Mouse (Mus musculus) retina, postnatal 1 day (tissue): Measurements from ENCODE around the gene Pgap2.

ENCODE experiments used
- DNase-seq: peaks from one replicate; pipeline ENCODE4 v3.0.0-alpha.2; 2012

The Pgap2 gene

DNA sequence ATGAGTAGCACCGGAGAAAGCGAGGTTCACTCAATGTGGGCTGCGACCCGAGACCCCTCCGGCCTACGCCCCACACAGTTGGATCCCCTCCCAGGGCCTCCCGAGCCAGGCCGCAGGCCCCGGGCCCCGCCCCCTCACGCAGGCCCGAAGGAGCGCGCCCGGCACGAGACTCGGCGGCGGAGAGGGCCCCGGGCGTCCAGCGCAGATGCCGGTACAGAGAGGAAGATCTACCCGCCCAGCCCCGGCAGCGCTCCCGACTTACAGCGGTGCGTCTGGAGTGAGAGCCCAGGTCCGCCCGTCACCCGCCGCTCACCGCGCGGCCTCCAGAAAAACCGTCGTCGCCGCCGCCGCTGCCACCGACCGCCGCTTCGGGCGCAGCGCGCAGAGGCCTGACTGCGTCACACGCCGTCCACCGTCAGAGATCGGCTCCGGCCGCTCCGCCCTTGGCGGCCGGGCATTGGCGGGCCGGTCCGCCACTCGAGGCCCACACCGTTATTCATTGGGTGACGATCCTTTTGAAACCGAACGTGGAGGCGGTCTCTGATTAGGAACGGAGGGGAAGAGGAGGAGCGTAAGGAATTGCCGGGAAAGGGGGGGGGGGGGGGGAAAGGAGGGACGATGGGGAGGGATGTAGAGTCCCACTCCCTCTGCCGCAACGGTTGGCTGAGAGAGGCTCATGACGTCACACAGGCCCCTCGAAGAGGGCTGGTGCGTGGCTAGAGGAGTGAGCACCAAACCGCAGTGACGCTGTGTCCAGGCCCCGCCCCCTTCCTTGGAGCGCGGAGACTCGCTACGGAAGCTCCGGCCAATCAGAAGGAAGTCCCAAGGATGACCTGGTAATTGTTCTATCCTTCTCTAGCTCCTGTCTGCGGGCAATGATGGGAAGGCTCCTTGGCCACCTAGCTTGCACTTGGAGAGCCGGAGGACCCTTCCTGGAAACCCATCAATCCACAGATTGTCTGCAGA is at the start of gene Pgap2, which contains the start of gene Nup98:
TSS of gene Pgap2 (plus strand) at position 453 of the 966 bp plus-strand sequence.
TSS of gene Nup98 (minus strand) at position 421 of the 966 bp plus-strand sequence.
- peak; percentile 99 for DNase-seq

DNA sequence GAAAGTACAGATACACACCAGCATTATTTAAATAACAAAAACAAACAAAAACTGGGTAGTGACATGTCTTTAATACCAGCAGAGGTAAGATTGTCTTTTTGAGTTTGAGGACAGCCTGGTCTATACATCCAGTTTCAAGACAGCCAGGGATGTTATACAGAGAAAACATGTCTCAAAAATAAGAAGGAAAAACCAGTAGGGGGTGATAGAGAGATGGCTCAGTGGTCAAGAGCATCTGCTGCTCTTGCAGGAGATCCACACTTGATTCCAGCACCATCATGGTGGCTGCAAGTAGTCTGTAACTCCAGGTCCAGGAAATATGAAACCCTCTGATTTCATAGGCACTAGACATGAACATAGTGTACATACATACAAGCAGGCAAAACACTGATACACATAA is 39.7 kb upstream of the Pgap2 start:
- peak; percentile 37 for DNase-seq

DNA sequence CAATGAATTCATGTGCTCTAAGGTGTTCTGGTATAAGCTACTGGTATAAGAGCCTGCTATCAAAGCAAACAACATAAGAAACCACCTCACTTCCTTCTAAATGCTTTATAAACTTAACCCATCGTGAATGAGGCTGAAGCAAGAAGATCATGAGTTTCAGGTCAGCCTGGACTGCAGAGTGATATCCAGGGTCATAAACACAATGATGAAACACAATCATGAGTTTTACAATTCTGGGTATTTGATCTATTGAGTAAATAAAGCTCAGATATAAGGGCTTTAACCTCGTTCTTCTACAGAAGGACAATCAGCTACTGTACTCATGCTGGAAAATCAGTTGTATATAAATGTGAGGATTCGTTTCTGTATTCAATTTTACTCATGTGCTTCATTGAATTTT is 26.2 kb upstream of the Pgap2 start:
- no peak for DNase-seq

DNA sequence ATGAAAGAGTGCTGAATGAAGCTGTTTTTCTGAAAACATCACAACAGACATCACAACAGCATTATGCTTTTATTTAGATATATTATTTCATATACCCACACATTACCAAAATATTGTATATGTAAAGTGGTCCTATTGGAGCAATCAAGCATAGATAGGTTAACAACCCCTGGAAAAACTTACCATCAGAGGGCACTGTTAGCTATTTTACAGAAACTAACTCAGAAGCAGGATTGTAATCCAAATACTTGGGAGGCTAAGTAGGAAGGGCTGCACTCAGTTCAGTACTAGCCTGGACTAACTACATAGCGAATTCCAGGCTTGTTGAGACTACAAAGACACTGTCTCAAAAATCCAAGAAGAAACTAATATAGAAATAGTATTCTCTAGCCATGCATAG is 17.7 kb upstream of the Pgap2 start:
- no peak for DNase-seq

DNA sequence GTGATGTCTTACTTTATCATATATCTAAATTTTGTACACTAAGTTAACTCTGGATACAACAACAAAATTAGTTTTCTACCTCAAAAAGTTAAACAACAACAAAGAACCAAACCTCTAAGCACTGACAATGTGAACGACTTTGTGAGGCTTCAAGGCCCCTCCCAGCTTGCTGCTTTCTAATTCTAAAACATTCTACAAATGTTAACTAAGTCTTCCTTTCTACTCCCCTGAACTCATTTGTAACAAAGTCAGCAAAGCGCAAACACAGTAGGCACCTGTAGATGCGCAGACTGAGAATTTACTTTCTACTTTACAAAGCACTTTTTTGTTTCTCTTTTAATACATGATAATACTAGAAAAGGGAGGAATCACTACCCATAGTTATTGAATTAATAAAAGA is 9.4 kb upstream of the Pgap2 start:
- DNase-seq: no peak

DNA sequence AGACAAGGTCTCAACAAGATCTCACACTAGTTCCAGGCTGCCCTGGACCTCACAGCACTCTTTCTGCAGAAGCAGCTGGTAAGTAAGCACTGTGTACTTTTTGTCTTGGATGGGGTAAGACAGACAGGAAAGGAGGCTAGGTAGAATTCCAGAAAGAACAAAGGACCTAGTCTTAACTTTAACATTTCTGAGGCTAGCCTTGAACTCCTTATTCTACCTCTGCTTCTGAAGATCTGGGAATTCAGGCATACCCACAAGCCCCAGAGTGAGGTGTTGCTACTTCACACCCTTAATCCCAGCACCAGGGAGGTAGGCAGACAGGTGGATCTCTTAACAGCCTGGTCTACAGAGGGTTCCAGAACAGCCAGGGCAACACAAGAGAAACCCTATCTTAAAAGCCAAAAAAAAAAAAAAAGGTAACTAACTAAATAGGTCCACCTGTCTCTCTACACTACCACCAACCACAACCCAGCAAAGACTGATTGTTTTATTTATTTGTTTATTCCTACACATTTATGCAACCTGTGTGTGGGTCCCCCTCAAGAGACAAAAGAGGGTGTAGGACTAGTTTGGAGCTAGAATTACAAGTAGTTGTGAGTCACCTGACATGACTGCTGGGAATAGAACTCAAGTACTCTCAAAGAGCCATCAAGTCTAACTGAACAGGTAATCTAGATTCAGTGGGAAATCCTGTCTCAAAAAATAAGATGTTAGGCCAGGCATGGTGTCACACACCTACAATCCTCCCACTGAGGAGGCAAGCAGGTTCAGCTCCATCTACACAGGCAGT is 8.8 kb upstream of the Pgap2 start:
- no peak for DNase-seq

DNA sequence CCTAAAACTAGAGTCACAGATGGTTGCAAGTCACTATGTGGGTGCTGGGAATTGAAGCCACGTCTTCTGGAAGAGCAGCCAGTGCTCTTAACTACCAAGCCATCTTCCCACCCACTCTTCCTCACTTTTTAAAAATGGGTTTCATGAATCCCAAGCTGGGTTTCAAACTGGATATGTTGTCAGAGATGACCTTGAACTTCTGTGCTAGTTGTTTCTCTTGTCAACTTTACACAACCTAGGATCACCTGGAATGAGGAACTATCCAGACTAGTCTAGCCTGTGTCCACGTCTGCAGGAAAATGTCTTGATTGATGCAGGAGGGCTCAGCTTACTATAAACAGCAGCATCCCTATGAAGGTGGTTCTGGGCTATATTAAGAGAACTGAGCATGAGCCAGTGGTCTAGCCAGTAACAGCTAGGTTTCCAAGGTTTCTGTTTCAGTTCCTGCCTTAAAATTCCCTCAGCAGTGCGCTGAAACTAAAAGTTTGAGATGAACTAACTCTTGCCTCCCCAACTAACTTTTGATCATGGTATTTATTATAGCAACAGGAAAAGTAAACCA is 5.6 kb upstream of the Pgap2 start:
- DNase-seq: no peak

DNA sequence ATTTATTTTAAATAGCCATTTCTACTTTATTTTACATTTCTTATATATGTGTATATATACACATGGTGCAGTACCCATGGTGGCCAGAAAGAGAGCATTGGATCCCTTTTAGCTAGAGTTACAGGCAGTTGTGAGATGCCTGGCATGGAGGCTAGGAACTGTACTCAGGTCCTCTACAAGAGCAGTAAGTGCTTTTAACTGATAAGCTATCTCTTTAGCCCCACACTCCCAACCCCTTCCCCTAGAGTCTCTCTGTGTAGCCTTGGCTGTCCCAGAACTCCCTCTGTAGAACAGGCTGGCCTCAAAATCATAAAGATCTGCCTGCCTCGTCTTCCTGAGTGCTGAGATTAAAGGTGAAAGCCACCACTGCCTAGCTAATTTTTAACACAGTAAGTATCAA is 4.4 kb upstream of the Pgap2 start:
- no peak for DNase-seq

DNA sequence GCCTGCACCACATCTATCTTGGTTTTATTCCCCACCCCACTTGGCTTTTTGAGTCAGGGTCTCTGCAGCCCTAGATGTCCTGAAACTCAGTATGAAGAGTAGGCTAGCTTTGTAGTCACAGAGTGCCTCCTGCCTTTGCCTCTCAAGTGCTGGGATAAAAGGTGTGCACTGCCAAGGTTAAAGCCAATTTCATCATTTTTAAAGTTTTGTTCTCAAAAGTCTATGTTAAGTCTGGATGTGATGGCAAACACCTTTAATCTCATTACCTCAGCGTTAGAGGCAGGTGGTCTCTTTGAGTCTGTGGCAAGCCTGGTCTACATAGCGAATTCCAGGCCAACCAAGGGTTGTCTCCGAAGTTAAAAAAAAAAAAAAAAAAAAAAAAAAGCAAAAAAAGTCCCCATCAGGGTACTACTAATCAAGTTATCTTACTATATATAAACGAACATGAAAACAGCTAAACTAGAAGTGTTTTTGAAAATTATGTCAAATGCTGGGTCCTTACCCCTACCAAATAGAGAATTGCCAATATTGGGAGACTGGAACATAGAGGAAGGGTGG is 1.1 kb upstream of the Pgap2 start:
- no peak for DNase-seq

DNA sequence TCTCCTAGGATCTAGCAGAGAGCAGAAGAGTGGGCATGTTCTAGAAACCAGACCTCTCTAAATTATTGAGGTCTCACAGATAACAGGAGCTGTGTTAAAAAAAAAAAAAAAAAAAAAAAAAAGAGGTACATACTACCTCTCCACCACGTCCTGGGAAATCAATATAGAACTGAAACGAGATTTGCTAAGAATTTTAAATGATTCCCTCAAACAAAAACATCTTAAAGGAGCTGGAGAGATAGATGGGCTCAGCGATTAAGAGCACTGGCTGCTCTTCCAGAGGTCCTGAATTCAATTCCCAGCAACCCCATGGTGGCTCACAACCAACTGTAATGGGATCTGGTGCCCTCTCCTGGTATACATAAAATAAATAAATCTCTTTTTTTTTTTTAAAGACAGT is 1.1 kb downstream of the Pgap2 start:
- DNase-seq: no peak

DNA sequence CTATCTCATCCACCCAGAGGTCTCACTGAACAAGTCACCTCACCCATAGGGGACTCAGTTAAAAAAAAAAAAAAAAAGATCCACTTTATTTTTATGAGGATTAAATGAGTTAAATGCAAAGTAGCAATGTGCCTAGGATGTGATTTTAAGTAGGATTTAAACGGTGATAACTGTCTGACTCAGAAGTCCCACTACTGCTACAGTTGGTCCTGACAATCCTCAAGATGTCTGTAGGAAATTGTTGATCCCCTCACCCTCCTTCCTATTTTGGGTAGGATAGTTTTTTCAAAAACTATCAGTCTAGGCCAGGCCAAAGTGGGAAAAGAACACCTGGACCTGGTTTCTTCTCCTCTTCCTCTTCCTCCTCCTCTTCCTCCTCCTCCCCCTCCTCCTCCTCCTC is 11.9 kb downstream of the Pgap2 start:
- DNase-seq: no peak

DNA sequence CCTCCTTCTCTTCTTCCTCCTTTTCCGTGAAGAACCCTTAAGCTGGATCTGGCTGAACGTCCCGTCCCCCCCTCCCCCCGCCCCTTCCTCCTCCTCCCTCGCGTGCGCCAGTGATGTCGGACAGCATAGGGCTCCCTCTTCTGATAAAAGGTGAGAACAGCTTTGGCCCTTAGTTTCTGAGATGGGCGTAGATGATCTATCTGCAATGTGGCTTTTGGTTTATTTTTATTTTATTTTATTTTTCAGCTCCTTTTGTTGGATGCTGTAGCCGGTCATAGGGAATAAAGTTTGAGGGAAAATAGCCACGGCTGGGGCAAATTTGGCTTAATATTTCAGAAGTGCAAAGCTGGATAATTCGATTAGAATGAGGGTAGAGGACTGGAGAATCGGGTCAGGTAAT is 12.3 kb downstream of the Pgap2 start:
- DNase-seq: peak; percentile 82

DNA sequence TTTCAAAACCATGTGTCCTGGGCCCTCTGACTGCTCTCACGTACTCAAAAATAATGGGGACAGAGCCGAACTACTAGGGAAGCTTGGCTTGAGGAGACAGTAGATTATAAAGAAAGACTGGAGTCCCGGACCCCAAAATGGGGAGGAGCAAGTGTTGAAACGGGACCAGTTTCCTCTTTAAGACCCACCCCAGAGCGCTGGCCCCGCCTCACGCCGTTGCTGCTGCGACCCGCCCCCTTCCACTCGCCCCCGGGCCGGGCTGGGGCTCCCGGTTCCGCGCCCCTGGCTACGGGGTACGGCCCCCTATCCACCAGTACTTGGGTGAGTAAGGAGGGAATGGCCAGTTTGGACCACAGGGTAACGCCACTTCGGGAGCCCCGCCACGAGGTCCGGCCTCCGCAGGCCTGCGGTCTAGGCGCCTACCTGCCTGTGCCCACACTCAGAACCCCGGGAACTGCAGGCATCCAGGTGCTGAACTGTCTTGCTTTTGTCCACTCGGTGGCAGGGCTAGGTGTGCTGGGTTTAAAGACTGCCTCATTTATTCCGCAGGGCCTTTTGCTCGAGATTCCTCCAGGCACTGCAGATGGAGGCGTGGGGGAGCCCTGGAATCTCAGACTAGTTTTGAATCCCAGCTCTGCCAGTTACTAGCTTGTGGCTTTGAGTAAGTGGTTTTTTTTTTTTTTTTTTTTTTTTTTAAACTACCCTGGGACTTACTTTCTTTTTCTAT is 13.0 kb downstream of the Pgap2 start:
- DNase-seq: peak; percentile 61

DNA sequence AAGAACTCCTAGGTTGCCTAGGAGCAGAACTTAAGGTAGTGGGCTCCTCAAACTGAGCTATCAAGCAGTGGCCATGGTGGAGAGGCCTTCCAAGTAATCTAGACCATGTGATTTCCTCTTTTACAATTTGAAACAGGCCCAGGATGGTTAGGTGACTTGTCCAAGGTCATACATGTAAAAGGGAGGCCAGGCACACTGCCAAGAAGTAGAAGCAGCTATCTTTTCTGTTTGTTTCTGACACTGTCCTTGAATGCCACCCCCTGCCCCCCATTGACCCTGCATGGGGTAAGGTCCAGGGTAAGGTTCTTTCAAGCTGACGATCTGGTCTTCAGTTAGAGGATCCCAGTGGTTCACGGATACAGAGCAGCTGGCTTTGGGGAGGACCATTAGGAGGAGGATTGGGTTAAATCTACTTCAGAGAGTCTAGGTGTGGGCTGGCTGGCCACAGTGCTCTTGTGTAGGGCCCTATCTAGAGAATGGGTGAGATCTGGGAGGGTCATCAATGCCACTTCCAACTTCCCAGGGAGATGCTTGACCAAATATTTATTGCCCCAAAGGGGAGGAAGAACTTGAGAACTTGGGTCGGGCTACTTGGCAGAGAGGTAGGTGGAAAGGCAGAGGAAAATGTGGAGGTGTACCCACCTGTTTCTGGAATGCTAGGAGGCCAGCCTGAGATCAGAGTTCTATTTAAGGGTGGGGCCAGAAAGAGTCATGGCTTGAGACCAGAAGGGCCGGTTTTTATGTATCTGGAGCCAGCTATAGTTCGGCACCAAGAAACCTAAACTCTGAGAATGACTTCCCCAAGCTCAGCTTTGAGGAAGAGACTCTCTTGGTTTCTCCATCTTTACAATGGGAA is 14.1 kb downstream of the Pgap2 start:
- DNase-seq: no peak

DNA sequence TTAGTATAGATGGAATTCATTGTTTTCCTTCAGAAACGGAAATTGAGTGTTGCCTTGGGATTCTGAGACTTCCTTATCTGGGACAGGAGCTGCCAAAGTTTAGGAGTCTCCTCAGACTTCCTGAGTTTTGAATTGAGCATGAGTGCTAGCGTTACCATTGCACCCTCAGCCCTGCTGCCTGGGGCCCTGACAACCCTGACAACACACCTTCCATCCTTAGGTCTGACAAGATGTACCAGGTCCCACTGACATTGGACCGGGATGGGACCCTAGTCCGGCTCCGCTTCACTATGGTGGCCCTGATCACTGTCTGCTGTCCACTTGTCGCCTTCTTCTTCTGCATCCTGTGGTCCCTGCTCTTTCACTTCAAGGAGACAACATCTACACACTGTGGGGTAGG is 16.0 kb downstream of the Pgap2 start:
- no peak for DNase-seq

DNA sequence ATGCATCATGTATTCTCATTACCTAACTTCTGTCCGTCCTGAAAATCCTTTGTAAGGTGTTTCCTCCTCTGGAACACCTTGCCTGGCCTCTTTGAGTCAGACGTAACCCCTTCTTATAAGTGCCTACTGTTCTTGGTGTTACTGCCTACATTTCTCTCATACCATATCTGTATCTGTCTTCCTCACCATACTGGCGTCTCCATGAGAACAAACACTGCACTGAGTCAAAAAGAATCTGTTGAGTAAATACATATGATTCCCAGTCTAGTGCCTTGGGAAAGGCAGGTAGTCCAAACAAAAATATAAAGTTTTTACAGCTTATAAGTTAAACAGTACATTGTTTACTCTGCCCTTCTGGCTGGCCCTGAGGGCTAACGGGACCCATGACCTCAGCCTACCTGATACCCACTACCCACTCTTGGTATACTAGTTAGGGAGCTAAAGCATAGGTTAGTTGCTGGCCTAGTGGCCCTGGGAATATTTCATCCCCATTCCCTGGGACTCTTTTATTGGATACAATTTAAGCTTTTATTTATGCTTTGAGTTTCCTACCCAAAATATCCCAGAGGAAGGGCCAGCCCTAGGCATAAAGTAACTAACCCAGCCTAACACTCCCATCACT is 18.2 kb downstream of the Pgap2 start:
- DNase-seq: no peak

DNA sequence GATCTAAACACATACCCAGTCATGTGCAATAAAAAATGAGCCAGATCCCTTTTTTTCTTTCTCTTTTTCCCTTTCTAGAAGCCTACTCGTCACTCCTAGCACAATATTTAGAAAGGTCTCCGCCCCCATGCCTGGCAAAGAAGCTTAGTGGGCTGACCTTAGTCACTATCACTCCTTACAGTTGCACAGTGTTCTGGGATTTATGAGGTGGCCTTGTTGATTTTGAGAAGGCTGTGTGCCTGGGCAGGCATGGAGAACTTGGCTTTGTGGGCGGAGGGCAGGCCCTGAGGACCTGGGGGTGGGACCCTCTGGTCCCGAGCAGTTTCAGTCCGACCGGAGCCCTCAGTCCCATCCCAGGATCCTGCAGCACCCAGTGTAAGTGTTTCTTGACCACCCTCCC is 19.8 kb downstream of the Pgap2 start:
- no peak for DNase-seq

DNA sequence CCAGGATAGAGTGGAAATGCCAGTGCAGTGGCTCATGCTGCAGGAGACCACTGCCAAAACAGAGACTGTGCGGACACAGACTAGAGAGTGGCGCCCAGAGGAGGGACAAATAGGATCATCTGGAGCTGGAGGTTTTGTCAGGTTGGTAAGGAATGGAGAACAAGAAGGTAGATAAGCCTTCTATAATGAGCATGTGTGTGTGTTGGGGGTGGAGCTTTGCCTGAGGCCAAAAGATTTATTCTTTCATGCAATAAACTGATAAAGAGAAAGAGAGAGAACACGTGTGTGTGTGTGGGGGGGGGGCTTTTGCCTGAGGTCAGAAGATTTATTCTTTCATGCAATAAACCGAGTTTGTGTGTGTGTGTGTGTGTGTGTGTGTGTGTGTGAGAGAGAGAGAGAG is 23.1 kb downstream of the Pgap2 start:
- DNase-seq: no peak

DNA sequence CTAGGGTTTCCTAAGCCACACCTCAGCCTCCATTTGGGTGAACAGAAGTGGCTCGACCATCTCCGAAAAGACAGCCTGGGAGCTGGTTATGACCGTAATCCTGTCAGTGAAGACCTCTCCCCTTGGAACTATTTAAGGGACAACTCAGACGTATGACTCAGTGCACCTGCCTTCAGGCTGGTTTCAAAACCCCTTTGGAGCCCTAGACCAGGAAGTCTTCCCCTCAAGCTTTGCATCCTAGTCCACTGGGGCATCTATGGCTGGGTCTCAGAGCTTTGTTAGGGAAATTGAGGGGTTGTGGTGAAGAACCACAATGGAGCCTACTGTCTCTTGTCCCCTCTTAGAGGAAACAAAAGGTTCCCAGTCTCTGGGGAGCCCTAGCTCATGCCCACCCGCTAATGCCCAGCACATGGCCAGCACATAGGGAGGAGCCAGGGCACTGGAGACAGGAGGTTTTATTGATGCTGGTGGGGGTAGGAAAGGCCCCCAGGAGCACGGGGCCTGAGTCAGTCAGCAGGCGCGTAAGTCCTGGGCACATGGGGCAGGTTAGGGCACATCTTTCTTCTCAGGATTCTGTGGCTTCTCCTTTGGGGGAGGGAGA is 28.8 kb downstream of the Pgap2 start:
- no peak for DNase-seq

DNA sequence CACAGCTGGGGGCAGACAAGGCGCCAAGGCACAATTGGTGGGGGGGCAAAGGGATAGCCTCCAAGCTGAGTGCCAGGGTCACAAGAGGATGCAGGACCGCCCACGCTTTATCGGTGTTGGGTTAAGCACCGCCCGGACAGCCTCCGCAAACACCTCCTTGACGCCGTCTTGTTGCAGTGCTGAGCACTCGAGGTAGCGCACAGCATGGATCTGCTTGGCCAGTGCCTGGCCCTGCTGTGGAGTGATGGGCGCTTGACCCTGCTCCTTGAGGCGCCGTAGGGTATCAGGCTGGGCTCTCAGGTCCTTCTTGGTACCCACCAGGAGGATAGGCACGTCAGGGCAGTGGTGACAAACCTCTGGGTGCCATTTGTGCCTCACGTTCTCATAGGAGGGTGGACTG is 29.6 kb downstream of the Pgap2 start:
- no peak for DNase-seq

DNA sequence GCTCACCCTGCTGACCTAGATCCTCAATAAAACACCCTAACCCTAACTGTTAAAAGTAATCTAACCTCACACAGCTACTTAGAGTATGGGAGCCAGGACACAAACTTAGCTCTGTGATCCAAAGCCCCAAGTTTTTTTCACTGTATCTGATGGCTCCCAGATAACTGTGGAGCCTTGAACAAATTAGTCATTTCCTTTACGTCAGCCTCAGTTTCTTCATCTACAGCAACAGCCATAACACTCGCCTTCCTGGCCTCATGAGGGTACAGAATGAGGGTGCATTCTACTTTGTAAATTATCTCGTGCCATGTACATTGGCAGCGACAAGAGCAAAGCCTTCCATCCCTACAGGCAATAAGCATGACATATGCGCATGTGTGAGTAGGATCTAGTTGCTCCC is 32.4 kb downstream of the Pgap2 start:
- no peak for DNase-seq
